36 mouse cellular contexts compared by ENCODE assay signal in genomic region chr1:45904161-45904560, GRCm38 (mm10). TPM values are rescaled to one million over a fixed set of nuclear protein-coding genes. Genes with fewer than 3 reads are reported as not detected.
"Had no signal": no experiment of that assay in that cellular context is flagged by ENCODE, and none has a peak within 500 bp of the region (broad histone marks: within the 10 kb centered on the region; RNA-seq: fewer than 3 reads in every experiment).

No protein-coding gene starts in this region.

- H3K9ac ChIP-seq: forebrain, postnatal 0 days; hindbrain, embryonic 12.5 days; hindbrain, embryonic 14.5 days; kidney, embryonic 15.5 days; limb, embryonic 12.5 days; liver, embryonic 12.5 days; liver, embryonic 14.5 days had no signal

- H3K27ac ChIP-seq: hindbrain, embryonic 10.5 days; hindbrain, embryonic 12.5 days; hindbrain, embryonic 14.5 days; kidney, embryonic 15.5 days; kidney, postnatal 0 days; layer of hippocampus, adult 2 months; left cerebral cortex, adult 2 months; limb, embryonic 10.5 days; limb, embryonic 12.5 days; liver, embryonic 12.5 days; liver, embryonic 14.5 days had no signal

- H3K4me2 ChIP-seq: hindbrain, embryonic 12.5 days; hindbrain, embryonic 14.5 days; limb, embryonic 12.5 days had no signal

- H3K4me3 ChIP-seq: heart, embryonic 10.5 days; hindbrain, embryonic 10.5 days; hindbrain, embryonic 12.5 days; kidney, embryonic 15.5 days; layer of hippocampus, adult 2 months; left cerebral cortex, adult 2 months; limb, embryonic 10.5 days; limb, embryonic 12.5 days; liver, embryonic 12.5 days had no signal

- H3K36me3 ChIP-seq: heart, embryonic 10.5 days; hindbrain, embryonic 10.5 days; hindbrain, embryonic 12.5 days; limb, embryonic 10.5 days; limb, embryonic 12.5 days had no signal

- H3K27me3 ChIP-seq: hindbrain, embryonic 12.5 days; kidney, embryonic 15.5 days; limb, embryonic 12.5 days; liver, embryonic 12.5 days had no signal

- H3K9me3 ChIP-seq: heart, embryonic 10.5 days; hindbrain, embryonic 10.5 days; hindbrain, embryonic 12.5 days; kidney, embryonic 15.5 days; limb, embryonic 10.5 days; limb, embryonic 12.5 days; liver, embryonic 12.5 days had no signal

- DNase-seq: forebrain, postnatal 0 days; gastrocnemius, postnatal 25 days; heart, adult 18-20 months; heart, postnatal 14 days; heart, postnatal 4 days; kidney, adult 11 months; kidney, adult 2 months; kidney, adult 9 months; kidney, postnatal 14 days; kidney, postnatal 36 days; lung, adult 2 months had no signal

- ATAC-seq: forebrain, postnatal 0 days; inflammation-experienced regulatory T-cells, adult 6 months; liver, embryonic 12.5 days had no signal

RNA-seq across cellular contexts. Expression of gene Gm5269, which starts 14.1 kb away (rescaled TPM):
- total RNA-seq: forebrain, postnatal 0 days; gastrocnemius, adult 18-20 months; gastrocnemius, adult 8-10 months; gastrocnemius, postnatal 25 days; gastrocnemius, postnatal 4 days; granulocyte monocyte progenitor cell, adult 5-6 weeks; heart, adult 18-20 months; heart, postnatal 14 days; heart, postnatal 4 days; layer of hippocampus, adult 2 months; layer of hippocampus, postnatal 10 days; layer of hippocampus, postnatal 25 days; left cerebral cortex, adult 2 months; left cerebral cortex, postnatal 14 days; left cerebral cortex, postnatal 36 days had no signal
- polyA plus RNA-seq: forebrain, postnatal 0 days; heart, embryonic 10.5 days; heart, embryonic 14.5 days; heart, postnatal 0 days; hindbrain, embryonic 10.5 days; hindbrain, embryonic 12.5 days; hindbrain, embryonic 14.5 days; hindbrain, embryonic 16.5 days; inflammation-experienced regulatory T-cells, adult 6 months; kidney, adult 2 months; kidney, embryonic 15.5 days; kidney, postnatal 0 days; limb, embryonic 10.5 days; limb, embryonic 12.5 days; limb, embryonic 14.5 days; liver, embryonic 12.5 days; lung, adult 2 months had no signal
